ENCODE assay signal across 8 mouse cellular contexts in the genomic region with DNA sequence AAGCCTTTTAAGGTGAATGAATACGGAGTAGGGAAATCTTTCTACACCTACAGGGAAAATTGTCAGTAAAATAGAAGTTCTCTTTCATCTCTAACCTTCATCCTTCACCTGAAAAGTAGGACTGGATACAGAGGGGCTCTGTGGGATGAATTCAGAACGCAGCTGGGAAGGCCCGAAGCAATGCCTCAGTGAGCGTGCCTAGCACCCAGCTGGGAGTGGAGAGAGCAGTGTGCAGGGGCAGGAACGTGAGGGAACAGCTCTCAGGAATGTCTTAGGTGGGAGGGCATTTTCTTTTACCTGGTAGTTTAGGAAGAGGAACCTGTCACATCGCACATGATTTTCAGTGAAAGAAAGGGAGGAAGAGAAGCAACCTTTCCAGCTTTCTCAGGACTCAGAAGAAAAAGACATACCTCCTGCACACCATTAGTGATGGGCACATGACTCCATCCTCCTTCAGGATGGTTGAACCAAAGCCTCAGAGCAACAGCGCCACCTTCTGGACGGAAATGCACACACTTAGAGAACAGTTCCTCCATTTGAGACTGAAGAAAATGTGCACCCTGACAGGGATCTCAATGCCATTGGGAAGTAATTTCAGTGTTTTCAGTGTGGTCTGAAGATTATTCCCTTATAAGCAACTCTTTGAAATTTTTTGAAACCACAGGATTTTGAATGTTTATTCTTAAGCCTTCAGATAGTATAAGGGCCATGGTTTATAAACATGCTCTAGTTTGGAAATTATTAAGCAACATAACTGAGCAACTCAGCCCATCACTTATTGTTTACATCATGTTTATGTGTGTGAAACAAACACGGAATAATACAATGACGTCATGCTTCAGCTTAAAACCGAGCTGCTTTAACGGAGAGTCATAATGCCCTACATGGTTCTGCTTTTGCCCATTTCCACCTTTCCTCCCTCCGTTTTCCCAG.
DNase-seq lines count a peak whose midpoint lies in the region; ATAC-seq and TF ChIP-seq lines count a peak whose summit lies in the region.

No protein-coding gene starts in this region.

- H3ac ChIP-seq in myocyte (ENCODE audit: control insufficient read depth, insufficient read length): no peak overlapping the region

- no peaks in the 10 kb centered on the region for H3K79me2 ChIP-seq in myocyte (ENCODE audit: control insufficient read depth, insufficient read depth)

- no peak overlapping the region for H3K9ac ChIP-seq in limb, embryonic 11.5 days (ENCODE audit: low read length)
- H3K9ac ChIP-seq in stomach, postnatal 0 days (ENCODE audit: low read length): no peak overlapping the region

- H3K27me3 ChIP-seq in limb, embryonic 11.5 days (ENCODE audit: control insufficient read depth, insufficient read depth, low read length): no peaks in the 10 kb centered on the region
- no peaks in the 10 kb centered on the region for H3K27me3 ChIP-seq in myocyte (ENCODE audit: control insufficient read depth, insufficient read depth, insufficient read length)
- no peaks in the 10 kb centered on the region for H3K27me3 ChIP-seq in stomach, postnatal 0 days (ENCODE audit: control insufficient read depth, insufficient read depth, low read length)

- no peak overlapping the region for H3K27ac ChIP-seq in limb, embryonic 11.5 days (replicated peaks; ENCODE audit: low read depth, low read length)
- no peak overlapping the region for H3K27ac ChIP-seq in stomach, postnatal 0 days (replicated peaks)

- peak; percentile 89 for DNase-seq in 3T3-L1 (ENCODE audit: low read depth, low spot score)
- peak; percentile 70 for DNase-seq in adrenal gland, adult 2 months
- peak; percentile 90 for DNase-seq in embryo, embryonic 11 days
- peak; percentile 73 to 81 for DNase-seq in gastrocnemius, postnatal 4 days (ENCODE audit: low spot score in 2 of 2)
- DNase-seq in kidney, adult 18-20 months: peak; percentile 65
- DNase-seq in limb, embryonic 11.5 days (ENCODE audit: low spot score): peak; percentile 92
- peak; percentile 79 for DNase-seq in stomach, postnatal 0 days (ENCODE audit: low spot score)

- no peak for TF ChIP-seq EP300 in stomach, postnatal 0 days (optimal IDR thresholded peaks at IDR 0.05)

- no peak overlapping the region for H3K4me3 ChIP-seq in limb, embryonic 11.5 days (ENCODE audit: low read depth, low read length)
- H3K4me3 ChIP-seq in myocyte: no peak overlapping the region
- H3K4me3 ChIP-seq in stomach, postnatal 0 days (ENCODE audit: low read depth, low read length): no peak overlapping the region

- WGBS in limb, embryonic 11.5 days: 33% methylated on average over 13 of the region's 13 CpGs
- WGBS in stomach, postnatal 0 days: 34% methylated on average over 13 of the region's 13 CpGs

- no peak overlapping the region for H3K4me2 ChIP-seq in limb, embryonic 11.5 days (ENCODE audit: low read depth, severe bottlenecking)
- H3K4me2 ChIP-seq in myocyte (ENCODE audit: low read depth): no peak overlapping the region
- H3K4me2 ChIP-seq in stomach, postnatal 0 days (replicated peaks; ENCODE audit: low read depth): no peak overlapping the region

- no peak for ATAC-seq in limb, embryonic 11.5 days (ENCODE audit: insufficient number of reproducible peaks, low FRiP score, low TSS enrichment, low read depth)
- ATAC-seq in stomach, postnatal 0 days (ENCODE audit: low FRiP score, low TSS enrichment): peak; percentile 83

- no peak for TF ChIP-seq POLR2A in myocyte (IDR thresholded peaks at IDR 0.05; ENCODE audit: insufficient read length, low read depth)

- no peaks in the 10 kb centered on the region for H3K9me3 ChIP-seq in limb, embryonic 11.5 days (ENCODE audit: control insufficient read depth, low read length)
- no peaks in the 10 kb centered on the region for H3K9me3 ChIP-seq in stomach, postnatal 0 days (ENCODE audit: control insufficient read depth, low read length)

- no peaks in the 10 kb centered on the region; the same call in 1 of the 2 replicates for H3K4me1 ChIP-seq in limb, embryonic 11.5 days (ENCODE audit: control insufficient read depth, insufficient read depth, low read length)
- H3K4me1 ChIP-seq in stomach, postnatal 0 days (replicated peaks; ENCODE audit: control insufficient read depth, insufficient read depth): no peaks in the 10 kb centered on the region

- H3K36me3 ChIP-seq in limb, embryonic 11.5 days (ENCODE audit: control insufficient read depth, insufficient read depth, low read length): no peaks in the 10 kb centered on the region
- no peaks in the 10 kb centered on the region for H3K36me3 ChIP-seq in myocyte (ENCODE audit: control insufficient read depth, insufficient read depth)
- H3K36me3 ChIP-seq in stomach, postnatal 0 days (ENCODE audit: control insufficient read depth, insufficient read depth, low read length): no peaks in the 10 kb centered on the region

- TF ChIP-seq CTCF in stomach, postnatal 0 days (IDR thresholded peaks at IDR 0.05; ENCODE audit: low read depth): peak; percentile 97

TF ChIP-seq in myocyte, 11 proteins besides CTCF, POLR2A, EP300 and RAD21:
- no peak for TF ChIP-seq TCF3 (IDR thresholded peaks at IDR 0.05; ENCODE audit: insufficient read length, low read depth)
- TF ChIP-seq USF1 (IDR thresholded peaks at IDR 0.05; ENCODE audit: low read depth): peak; percentile 73
- TF ChIP-seq MYOG (IDR thresholded peaks at IDR 0.05; ENCODE audit: control insufficient read depth in 1 of 3, insufficient read depth in 1 of 3, insufficient read length in 2 of 3, low read depth in 2 of 3): no peak
TF ChIP-seq in myocyte: peak in this region for 1.
